Mouse (Mus musculus): ENCODE measurements at regions not wholly inside any gene's neighbourhood (a gene's known extent, or its start where the extent isn't known, plus 50 kb on each side); places are given as distances from the start of the nearest gene placed in this dataset.
A peak's percentile ranks its signal among the peaks of the same experiment; 100 is the strongest.

DNA sequence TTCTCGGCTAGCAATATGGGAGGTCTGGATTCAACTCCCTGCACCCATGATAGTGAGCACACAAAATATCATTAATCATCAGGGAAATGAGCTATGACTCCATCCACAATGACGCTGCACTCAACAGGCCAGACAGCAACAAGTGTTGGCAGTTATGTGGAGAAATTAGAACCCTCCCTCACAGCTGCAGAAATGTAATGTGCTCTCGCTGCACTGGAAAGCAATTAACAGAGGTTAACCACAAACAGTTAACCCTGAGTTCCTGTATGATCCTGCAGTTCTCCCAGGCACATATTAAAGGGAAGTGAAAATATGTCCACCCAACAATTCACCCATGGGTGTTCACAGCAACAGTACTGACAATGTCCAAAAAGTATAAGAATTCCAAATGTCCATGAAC lies 54.0 kb upstream of the Jade2 start:
- no peak for DNase-seq

DNA sequence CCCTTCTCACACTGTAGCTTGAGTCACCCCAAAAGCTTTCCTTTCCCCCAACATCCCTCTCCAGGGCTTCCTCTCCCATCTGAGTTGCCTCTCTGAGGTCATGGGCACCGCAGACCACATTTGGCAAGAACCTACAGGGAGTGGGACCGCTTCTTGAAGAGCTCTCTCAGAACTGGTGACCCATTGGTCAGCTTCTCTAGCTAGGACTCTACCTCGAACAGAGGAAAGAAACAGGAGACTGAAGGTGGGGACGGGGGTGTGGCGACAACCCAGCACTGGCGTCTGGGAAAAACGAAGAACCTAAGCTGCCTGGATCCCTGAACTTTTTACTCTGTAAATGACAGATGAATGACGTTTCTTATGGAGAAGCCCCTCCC lies 51.8 kb upstream of the Cdkn2aipnl start:
- no peak for DNase-seq

- peak; percentile 92 for DNase-seq
Measured at GRCm38 (mm10) chr11:51916033-51916929, 51.2 kb upstream of the Cdkn2aipnl start.

All from kidney, postnatal 10 days (tissue).